Mouse (Mus musculus) embryonic fibroblast, embryonic 13.5 days (primary cell): ENCODE results near the gene Cd79a. TPM values are rescaled to one million over a fixed set of nuclear protein-coding genes. Genes with fewer than 3 reads are reported as not detected.
"Not testable (repeated sequence)": the region's sequence is repeated elsewhere in the genome, so short reads cannot be mapped to it uniquely, and the experiment has no call there.

ENCODE experiments used
- H3K27ac ChIP-seq: 2 replicates; pipeline ENCODE4 v1.5.1; 2012; ENCODE audit warnings: low read length, control low read depth, inconsistent platforms; ENCODE audit not compliant: insufficient read depth
- H3K4me1 ChIP-seq: 2 replicates; pipeline ENCODE4 v1.6.1; 2011; ENCODE audit warnings: low read length; ENCODE audit not compliant: control insufficient read depth, insufficient read depth
- H3K4me3 ChIP-seq: 2 replicates; pipeline ENCODE4 v1.5.1; 2011; ENCODE audit warnings: mild to moderate bottlenecking, control low read depth, low read length; ENCODE audit not compliant: insufficient read depth
- CTCF ChIP-seq: IDR thresholded peaks from 2 replicates; pipeline ENCODE4 v1.5.1; 2011; ENCODE audit warnings: mild to moderate bottlenecking, control low read depth, low read length, moderate library complexity, borderline replicate concordance; ENCODE audit not compliant: insufficient read depth
- POLR2A ChIP-seq: IDR thresholded peaks from 2 replicates; pipeline ENCODE4 v1.6.1; 2011; ENCODE audit warnings: low read depth, mild to moderate bottlenecking, control low read depth, low read length, moderate library complexity
- polyA plus RNA-seq: library from polyadenylated mRNA; stranded (reverse); fragments of >200 nt; gene quantifications from 2 replicates; pipeline ENCODE4 v1.2.4, GENCODE M21; 2011; ENCODE audit warnings: low read depth; ENCODE audit not compliant: missing spikeins, insufficient read length

The Cd79a gene
- polyA plus RNA-seq, 1 experiment, result not detected

DNA sequence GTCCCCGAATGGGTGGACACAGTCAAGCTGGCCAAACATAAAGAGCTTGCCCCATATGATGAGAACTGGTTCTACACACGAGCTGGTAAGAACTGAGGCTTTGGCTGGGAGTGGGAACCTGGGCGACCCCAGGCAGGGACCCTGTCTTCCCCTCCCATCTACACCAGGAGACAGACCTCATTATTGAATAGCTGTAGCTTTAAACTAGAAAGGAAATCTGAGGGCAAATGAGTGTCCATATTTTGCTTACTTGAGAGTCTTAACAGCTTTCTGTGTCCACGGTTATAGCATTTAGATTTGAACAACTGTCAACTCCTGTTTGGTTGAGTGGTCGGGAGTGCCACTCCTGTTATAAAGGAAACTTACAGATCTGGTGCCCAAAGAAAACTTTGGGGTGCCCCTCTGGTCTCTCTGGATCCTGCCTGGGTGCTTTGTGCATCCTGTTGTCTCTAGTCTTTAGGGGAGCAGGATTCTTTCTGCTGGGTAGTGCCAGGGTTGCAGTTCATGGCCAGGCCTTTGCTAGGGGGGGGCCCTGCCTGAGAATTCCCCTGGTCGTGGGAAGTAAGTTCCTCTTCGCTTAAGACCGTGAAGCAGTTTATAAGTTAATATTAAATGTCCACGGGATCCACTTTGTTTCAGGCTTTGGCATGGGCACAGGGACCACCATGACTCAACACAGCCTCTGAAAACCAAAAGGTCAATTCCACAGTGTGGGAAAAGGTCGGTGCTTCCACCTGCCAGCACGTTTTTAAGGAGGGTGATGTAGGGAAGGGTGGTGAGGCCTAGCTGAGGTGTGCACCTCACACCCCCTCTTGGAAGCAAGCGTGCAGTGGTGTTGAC lies 11.5 kb upstream of the Cd79a start:
- H3K27ac ChIP-seq, result peak overlapping the region; percentile 62; the same call in 1 of the 2 replicates
- H3K4me3 ChIP-seq, result peak overlapping the region; percentile 76
- no peak; the same call in 1 of the 2 replicates for TF ChIP-seq POLR2A
- TF ChIP-seq CTCF, result no peak
- H3K4me1 ChIP-seq, result no peaks in the 10 kb centered on the region; the same call in 1 of the 2 replicates

DNA sequence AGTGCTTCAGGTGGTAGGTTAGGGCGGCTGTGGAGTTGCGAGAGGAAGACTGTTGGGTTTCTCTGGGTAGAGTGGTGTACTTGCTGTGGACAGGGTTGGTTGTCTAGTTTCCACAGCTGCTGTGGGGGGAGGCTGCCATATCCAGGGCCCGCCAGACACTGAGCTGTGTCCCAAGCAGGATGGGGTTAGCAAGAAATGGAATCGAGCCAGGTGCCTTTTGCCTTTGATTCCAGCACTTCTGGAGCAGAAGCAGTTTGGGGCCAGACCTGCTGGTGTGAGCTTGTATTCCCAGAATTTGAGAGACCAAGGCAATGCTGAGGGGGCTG lies 10.9 kb upstream of the Cd79a start:
- no peak overlapping the region for H3K27ac ChIP-seq
- no peak for TF ChIP-seq POLR2A
- no peak for TF ChIP-seq CTCF
- peak overlapping the region; percentile 76 for H3K4me3 ChIP-seq
- H3K4me1 ChIP-seq, result no peaks in the 10 kb centered on the region; the same call in 1 of the 2 replicates

DNA sequence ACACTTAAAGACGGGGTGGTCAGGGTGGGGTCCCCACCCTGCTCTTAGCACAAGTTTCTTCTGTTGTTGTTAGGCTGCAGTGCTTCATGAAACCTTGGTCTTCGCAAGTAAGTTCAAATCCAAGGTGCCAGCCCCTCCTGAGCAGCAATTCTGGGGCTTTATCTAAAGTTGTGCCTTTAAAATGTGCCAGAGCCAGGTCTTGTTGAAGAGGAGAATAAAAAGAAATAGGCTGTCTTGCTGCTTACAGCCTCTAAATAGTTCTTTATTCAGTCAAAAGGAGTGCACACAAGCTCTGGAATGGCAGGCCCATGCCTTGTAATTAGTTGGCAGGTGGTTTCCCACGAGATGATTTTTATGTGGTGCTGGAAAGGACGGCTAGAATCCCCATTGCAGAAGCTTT lies 10.1 kb upstream of the Cd79a start:
- H3K27ac ChIP-seq, result no peak overlapping the region
- H3K4me1 ChIP-seq, result no peaks in the 10 kb centered on the region; the same call in 1 of the 2 replicates
- no peak for TF ChIP-seq POLR2A
- no peak for TF ChIP-seq CTCF
- peak overlapping the region; percentile 76 for H3K4me3 ChIP-seq

DNA sequence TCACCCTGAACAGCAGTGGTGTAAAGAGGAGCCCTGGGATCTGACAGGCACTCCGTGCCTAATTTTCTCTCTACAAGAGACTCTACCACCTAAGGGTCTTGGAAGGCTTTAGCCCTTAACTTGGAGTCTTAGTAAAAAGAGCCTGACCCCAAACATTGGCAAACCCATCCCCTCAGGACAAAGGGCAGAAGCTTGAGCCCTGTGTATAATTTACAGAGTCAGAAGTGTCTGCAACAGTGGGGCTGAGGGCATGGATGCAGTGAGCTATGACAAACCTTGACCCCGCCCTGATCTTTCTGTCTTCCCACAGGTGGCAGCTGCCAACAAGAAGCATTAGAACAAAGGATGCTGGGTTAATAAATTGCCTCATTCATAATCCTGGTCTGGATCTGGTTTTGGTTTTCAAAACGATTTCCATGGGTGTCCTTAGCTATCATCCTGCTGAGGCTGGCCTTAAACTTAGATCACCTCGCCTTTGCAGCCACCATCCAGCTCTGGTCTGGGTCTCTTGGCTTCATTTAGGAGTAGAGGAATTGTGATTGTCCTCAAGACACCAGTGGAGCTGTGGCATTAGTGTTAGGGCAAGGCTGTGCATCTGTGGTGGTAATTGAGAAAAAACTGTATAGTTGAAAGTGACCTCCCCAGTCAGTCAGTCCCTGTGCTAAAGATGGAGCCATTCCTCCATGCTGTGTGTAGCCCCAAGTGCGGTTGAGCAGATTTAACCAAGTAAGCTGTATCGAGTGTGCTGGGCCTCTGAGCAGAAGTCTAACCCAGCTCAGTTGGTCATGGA lies 7.6 kb upstream of the Cd79a start:
- Histone ChIP-seq H3K27ac (no peak overlapping the region), H3K4me1 (no peaks in the 10 kb centered on the region; the same call in 1 of the 2 replicates), H3K4me3 (no peak overlapping the region)
- TF ChIP-seq POLR2A (no peak), CTCF (no peak)

DNA sequence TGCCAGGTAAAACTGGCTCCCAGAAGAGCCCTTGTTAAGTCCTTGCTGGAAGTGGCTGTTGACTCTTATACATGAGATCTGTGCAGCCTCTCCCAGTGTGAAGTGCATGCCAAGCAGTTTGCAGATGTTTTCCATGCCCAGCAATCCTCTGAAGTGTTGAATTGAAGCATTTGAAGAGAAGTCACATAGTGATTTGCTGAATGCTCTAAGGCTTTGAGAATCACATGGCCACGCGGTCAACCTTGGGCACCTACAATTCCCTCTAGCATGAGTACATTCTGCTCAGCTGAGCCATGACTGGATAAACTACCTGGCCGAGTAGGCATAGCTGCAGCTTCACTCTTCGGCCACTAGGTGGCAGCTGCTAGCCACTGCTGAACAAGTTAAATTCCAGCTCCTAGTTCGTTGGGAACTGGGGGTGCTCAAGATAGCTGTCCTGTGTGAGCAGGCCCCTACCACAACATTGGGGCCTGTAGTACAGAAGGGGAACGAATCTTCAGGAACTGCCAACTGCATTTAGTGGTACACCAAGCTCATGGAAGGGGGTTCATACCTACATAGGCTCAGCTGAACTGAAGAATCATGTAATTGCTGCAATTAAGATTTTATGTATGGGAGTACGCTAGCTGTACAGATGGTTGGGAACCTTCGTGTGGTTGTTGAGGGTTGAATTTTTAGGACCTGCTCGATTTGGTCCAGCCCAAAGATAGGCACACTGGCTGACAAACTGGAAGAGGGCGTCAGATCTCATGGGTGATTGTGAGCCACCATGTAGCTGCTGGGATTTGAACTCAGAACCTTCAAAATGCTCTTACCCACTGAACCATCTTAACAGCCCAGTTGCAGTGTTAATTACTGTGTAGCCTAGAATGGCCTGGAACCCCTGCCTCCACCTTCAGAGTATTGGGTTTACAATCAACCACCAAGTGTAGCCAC lies 6.6 kb upstream of the Cd79a start:
- peak; percentile 29; the same call in 1 of the 2 replicates for TF ChIP-seq POLR2A
- TF ChIP-seq CTCF, result peak; percentile 91
- Histone ChIP-seq H3K27ac (no peak overlapping the region), H3K4me1 (no peaks in the 10 kb centered on the region; the same call in 1 of the 2 replicates), H3K4me3 (no peak overlapping the region)

DNA sequence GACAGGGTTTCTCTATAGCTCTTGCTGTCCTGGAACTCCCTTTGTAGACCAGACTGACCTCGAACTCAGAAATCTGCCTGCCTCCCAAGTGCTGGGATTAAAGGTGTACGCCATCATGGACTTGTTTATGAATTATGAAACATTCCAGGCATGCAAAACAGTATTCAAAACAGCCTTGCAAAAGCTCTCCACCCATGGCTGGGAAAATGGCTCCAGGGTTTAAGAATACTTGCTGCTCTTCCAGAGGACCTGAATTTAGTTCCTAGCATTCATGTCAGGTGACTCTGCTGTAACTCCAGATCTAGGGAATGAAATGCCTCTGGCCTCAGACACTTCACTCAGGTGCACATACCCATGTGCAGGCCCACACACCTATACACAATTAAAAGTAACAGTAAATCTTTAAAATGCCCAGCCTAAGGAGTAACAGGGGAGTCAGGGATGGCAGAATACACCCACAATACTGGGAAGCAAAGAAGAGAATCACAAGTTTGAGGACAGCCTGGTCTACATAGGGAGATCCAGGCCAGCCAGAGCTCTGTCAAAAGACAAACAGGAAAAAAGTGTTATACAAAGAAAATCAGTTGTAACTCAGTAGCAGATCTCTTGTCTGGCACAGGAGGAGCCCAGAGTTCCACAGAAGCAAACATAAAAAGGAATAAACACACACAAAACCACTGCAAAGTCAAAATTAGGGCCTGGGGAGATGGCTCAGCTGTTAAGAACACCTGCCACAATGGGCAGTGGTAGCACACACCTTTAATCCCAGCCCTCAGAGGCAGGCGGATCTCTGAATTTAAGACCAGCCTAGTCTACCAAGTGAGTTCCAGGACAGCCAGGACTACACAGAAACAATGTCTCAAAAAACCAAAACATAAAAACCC lies 5.7 kb upstream of the Cd79a start:
- no peak for TF ChIP-seq CTCF
- peak; percentile 6 for TF ChIP-seq POLR2A
- Histone ChIP-seq H3K4me1 (no peaks in the 10 kb centered on the region; the same call in 1 of the 2 replicates), H3K27ac (no peak overlapping the region), H3K4me3 (no peak overlapping the region)

DNA sequence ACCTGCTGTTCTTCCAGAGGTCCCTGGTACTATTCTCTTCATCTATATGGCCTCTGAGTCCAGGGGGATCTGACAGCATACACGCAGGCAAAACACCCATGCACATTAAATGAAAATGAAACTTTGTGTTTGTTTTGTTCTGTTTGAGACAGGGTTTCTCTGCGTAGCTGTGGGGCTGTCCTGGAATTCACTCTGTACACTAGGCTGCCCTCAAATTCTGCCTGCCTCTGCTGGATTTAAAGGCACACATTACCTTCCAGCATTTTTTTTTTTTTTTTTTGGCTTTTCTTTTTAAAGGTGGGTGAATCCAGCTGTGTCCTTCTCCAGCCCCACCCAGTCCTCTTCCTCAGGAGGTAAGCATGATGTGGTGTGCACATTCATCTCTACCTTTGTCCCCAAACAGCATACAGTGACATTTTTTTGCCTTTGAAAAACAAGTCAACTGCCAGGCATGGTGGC lies 5.0 kb upstream of the Cd79a start:
- TF ChIP-seq CTCF, result no peak
- no peak for TF ChIP-seq POLR2A
- Histone ChIP-seq H3K4me1 (no peaks in the 10 kb centered on the region; the same call in 1 of the 2 replicates), H3K27ac (no peak overlapping the region), H3K4me3 (no peak overlapping the region)

DNA sequence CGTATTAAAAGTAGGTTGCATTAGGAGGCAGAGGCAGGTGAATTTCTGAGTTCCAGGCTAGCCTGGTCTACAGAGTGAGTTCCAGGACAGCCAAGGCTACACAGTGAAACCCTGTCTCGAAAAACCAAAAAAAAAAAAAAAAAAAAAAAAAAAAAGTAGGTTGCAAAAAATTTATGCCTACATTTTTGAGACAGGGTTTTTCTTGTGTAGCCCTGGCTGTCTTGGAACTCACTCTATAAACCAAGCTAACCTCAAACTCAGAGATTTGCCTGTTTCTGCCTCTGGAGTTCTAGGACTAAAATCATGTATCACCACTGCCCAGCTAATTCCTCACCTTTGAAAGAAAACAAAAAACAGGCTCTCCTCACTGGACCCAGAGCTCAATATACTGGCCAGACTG lies 1.4 kb upstream of the Cd79a start:
- not testable (repeated sequence) for H3K27ac ChIP-seq, H3K4me3 ChIP-seq, H3K4me1 ChIP-seq

DNA sequence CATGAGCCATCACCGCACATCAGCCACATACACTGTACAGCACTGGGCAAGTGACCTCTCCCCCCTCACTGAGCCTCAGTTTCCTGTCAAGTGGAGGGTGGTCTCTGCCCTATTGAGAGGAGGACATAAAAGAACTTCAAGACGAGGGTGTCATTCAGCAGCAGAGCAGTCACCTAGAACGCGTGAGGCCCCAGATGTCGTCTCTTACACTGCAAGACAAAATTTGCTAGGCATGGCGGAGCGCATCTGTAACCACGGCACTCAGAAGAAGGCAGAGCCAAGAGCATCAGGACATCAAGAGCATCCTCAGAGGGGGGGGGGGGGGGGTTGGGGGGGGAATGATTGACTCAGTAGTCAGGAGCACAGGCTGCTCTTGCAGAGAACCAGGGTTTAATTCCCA lies 912 bp upstream of the Cd79a start:
- no peak for TF ChIP-seq POLR2A
- TF ChIP-seq CTCF, result no peak
- Histone ChIP-seq H3K4me3 (no peak overlapping the region), H3K27ac (no peak overlapping the region), H3K4me1 (no peaks in the 10 kb centered on the region)
